Mouse (Mus musculus) retina, adult 2 months (tissue): ENCODE data around the gene Inf2.

ENCODE experiments used
- DNase-seq: peaks from one replicate; pipeline ENCODE4 v3.0.0-alpha.2; 2012; ENCODE audit warnings: low read depth, low spot score

Inf2 gene

GRCm38 (mm10) chr12:112659109-112659508, 70.5 kb downstream of the Inf2 start:
- no peak for DNase-seq

- DNase-seq, result no peak
Measured at GRCm38 (mm10) chr12:112660576-112661326, 72.2 kb downstream of the Inf2 start.

DNA sequence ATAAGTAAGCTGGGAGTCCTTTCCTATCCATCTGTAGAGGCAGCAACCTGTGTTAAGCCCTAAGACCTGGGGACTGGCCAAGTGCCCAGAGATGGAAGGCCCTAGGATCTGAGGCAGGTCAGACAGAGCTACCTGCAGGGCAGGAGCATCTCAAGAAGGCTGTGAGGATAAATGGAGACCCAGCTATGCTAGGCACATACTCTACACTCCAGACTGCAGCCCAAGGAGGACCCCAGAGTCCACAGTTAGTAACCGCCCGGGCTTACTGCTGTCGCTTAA, 72.7 kb downstream of the Inf2 start:
- no peak for DNase-seq

GRCm38 (mm10) chr12:112661851-112662250, 73.3 kb downstream of the Inf2 start:
- DNase-seq, result no peak

GRCm38 (mm10) chr12:112663303-112663702, 74.7 kb downstream of the Inf2 start:
- DNase-seq, result no peak

DNA sequence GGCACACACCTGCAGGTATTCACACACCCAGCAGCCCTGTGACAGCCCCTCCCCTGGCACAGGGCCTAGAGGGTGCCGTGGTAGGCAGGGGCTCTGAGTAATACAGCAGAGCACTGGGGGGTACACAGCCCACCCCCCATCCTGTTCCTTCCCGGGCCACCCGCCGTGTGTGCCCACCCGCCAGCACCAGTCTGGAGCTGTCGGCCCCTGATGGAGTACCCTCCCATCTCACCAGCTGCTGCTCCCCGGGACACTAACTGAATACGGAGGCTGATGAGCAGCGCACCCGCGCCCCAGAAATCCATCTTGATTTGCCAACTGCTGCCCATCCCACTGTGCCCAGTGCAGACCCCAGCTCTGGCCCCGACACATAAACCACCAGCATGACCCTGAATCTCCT, 75.1 kb downstream of the Inf2 start:
- no peak for DNase-seq

DNA sequence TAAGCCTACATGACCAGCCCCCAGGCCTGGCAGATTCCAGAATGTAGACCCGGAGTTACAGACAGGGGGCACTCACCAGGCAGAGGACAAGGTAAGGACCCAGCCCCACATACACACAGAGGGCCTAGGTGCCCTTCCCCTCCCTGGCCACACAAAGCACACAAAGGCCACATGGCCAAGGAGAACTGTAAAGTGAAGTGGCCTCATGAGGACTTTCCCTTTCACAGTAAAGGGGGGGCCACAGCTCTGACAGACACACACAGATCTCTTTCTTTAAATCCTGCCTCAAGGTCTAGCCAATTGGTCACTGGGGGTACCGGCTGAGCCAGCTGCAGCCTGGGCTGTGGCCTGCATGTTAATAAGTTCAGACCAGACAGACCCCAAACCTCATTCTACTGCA, 75.5 kb downstream of the Inf2 start:
- no peak for DNase-seq

DNA sequence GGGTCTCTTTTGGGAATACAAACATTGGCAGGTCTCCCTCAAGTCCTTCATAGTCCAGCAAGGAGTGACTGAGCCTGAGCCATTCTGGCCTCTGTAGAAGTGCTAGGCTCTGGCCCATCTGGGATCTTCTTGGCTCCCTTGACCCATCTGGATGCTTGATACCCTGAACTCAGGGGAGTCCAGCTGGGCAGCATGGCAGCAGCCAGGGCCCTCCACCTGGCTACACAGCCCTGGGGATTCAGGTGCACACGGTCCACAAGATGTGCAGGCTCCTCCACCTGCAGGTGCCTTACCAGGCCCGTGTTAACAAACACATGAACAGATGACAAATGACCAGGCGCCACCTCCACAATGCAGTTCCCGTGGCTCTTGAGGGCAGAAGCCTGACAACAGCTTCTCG, 76.1 kb downstream of the Inf2 start:
- no peak for DNase-seq
